Mouse (Mus musculus): ENCODE data around the gene Cpa4. TPM values are rescaled to one million over a fixed set of nuclear protein-coding genes. Genes with fewer than 3 reads are reported as not detected.
A peak's percentile ranks its signal among the peaks of the same experiment; 100 is the strongest.

Gene Cpa4
- polyA plus RNA-seq, 1 experiment from 2014 or later = 0.07 TPM

- Histone ChIP-seq H3K27ac (ENCODE audit: low read length) (no peak within 1 kb of the TSS), H3K4me1 (ENCODE audit: insufficient read depth, low read depth, low read length) (no peaks in the 10 kb centered on the region), H3K9ac (replicated peaks; ENCODE audit: low read depth) (no peak within 1 kb of the TSS), H3K27me3 (replicated peaks; ENCODE audit: insufficient read depth, low read length) (no peaks in the 10 kb centered on the region), H3K4me2 (replicated peaks; ENCODE audit: low read depth, low read length) (no peak within 1 kb of the TSS), H3K36me3 (ENCODE audit: insufficient read depth, low read length) (no peaks in the 10 kb centered on the region), H3K9me3 (ENCODE audit: low read length) (no peaks in the 10 kb centered on the region), H3K4me3 (ENCODE audit: low read depth, low read length) (no peak within 1 kb of the TSS)
- WGBS = 95% methylated on average over 7 of the region's 7 CpGs
- ATAC-seq (no peak), DNase-seq (ENCODE audit: low spot score) (no peak)
- no peak for TF ChIP-seq CTCF (IDR thresholded peaks at IDR 0.05)
- no peak for TF ChIP-seq EP300 (IDR thresholded peaks at IDR 0.05)
Measured at GRCm38 (mm10) chr6:30610710-30611109, 42.5 kb downstream of the Cpa4 start, which contains the start of gene Cpa5. Gene Cpa5, plus strand, starts transcription at chr6:30611010.

DNA sequence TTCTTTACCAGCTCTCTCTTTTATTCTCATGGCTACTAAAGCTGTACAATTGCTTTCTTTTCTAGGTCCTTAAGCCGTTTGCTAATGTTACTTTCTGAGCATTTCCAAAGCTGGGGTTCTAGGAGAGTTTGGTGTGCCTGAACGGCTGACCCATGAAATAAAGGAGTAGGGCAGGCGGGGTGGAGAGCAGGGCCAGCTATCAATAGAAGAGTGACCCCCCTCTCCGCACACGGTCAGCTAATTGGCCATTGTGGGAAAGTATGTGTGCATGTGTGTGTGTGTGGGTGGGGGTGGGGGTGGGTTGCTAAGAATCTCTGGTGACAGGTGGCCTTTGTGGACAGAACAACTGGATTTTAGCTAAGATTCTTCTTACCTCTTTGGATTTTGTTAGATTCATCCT, 43.0 kb downstream of the Cpa4 start:
- Histone ChIP-seq H3K9ac (replicated peaks; ENCODE audit: low read depth) (no peak overlapping the region), H3K4me1 (ENCODE audit: insufficient read depth, low read depth, low read length) (no peaks in the 10 kb centered on the region), H3K27ac (ENCODE audit: low read length) (no peak overlapping the region), H3K4me3 (ENCODE audit: low read depth, low read length) (no peak overlapping the region), H3K4me2 (replicated peaks; ENCODE audit: low read depth, low read length) (no peak overlapping the region), H3K27me3 (replicated peaks; ENCODE audit: insufficient read depth, low read length) (no peaks in the 10 kb centered on the region), H3K9me3 (ENCODE audit: low read length) (no peaks in the 10 kb centered on the region), H3K36me3 (ENCODE audit: insufficient read depth, low read length) (no peaks in the 10 kb centered on the region)
- 83% methylated on average over 5 of the region's 5 CpGs for WGBS
- TF ChIP-seq CTCF (IDR thresholded peaks at IDR 0.05) = no peak
- TF ChIP-seq EP300 (IDR thresholded peaks at IDR 0.05) = no peak
- ATAC-seq (no peak), DNase-seq (ENCODE audit: low spot score) (no peak)

- Histone ChIP-seq H3K27ac (ENCODE audit: low read length) (no peak overlapping the region), H3K36me3 (ENCODE audit: insufficient read depth, low read length) (no peaks in the 10 kb centered on the region), H3K27me3 (replicated peaks; ENCODE audit: insufficient read depth, low read length) (no peaks in the 10 kb centered on the region), H3K4me1 (ENCODE audit: insufficient read depth, low read depth, low read length) (no peaks in the 10 kb centered on the region), H3K4me3 (ENCODE audit: low read depth, low read length) (no peak overlapping the region), H3K9me3 (ENCODE audit: low read length) (no peaks in the 10 kb centered on the region), H3K9ac (replicated peaks; ENCODE audit: low read depth) (no peak overlapping the region), H3K4me2 (replicated peaks; ENCODE audit: low read depth, low read length) (no peak overlapping the region)
- WGBS = 82% methylated on average over 6 of the region's 6 CpGs
- DNase-seq (ENCODE audit: low spot score) (no peak), ATAC-seq (no peak)
- TF ChIP-seq CTCF (IDR thresholded peaks at IDR 0.05) (no peak), EP300 (IDR thresholded peaks at IDR 0.05) (no peak)
Measured at GRCm38 (mm10) chr6:30614251-30614650, 46.1 kb downstream of the Cpa4 start.

- TF ChIP-seq EP300 (IDR thresholded peaks at IDR 0.05) (no peak), CTCF (IDR thresholded peaks at IDR 0.05) (no peak)
- no peaks in the 10 kb centered on the region for H3K27me3 ChIP-seq (replicated peaks; ENCODE audit: insufficient read depth, low read length)
- H3K9ac ChIP-seq (replicated peaks; ENCODE audit: low read depth) = no peak overlapping the region
- WGBS = 45% methylated on average over 4 of the region's 4 CpGs
- H3K27ac ChIP-seq (ENCODE audit: low read length) = no peak overlapping the region
- H3K9me3 ChIP-seq (ENCODE audit: low read length) = no peaks in the 10 kb centered on the region
- no peak for ATAC-seq
- no peaks in the 10 kb centered on the region for H3K4me1 ChIP-seq (ENCODE audit: insufficient read depth, low read depth, low read length)
- H3K4me2 ChIP-seq (replicated peaks; ENCODE audit: low read depth, low read length) = no peak overlapping the region
- no peaks in the 10 kb centered on the region for H3K36me3 ChIP-seq (ENCODE audit: insufficient read depth, low read length)
- H3K4me3 ChIP-seq (ENCODE audit: low read depth, low read length) = no peak overlapping the region
- no peak for DNase-seq (ENCODE audit: low spot score)
Measured at GRCm38 (mm10) chr6:30615741-30616140, 47.6 kb downstream of the Cpa4 start.

DNA sequence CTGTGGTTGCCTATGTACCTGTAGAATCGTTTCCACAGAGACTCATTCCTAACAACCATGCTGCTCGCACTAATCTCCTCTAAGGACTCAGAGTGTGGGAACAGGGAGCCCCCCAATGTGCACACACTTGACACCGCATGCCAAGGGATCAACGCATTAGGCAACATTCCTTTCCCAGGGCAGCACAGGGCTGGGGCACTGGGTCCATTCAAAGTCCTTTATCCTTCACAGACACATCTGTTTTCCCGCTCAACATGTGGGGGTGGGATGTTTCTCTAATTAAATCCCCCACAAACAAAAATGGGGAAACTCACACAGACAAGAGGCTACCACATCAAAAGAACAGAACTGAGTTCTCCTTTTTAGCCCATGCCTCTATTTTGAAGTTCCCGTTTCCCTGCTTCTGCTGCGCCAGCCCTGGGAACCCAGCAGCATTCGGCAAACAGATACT, 48.3 kb downstream of the Cpa4 start:
- H3K27ac ChIP-seq (ENCODE audit: low read length) = no peak overlapping the region
- no peaks in the 10 kb centered on the region for H3K27me3 ChIP-seq (replicated peaks; ENCODE audit: insufficient read depth, low read length)
- H3K9ac ChIP-seq (replicated peaks; ENCODE audit: low read depth) = no peak overlapping the region
- 25% methylated on average over 8 of the region's 8 CpGs for WGBS
- H3K4me1 ChIP-seq (ENCODE audit: insufficient read depth, low read depth, low read length) = no peaks in the 10 kb centered on the region
- no peaks in the 10 kb centered on the region for H3K9me3 ChIP-seq (ENCODE audit: low read length)
- ATAC-seq (0 out of 2 replicates have a peak, but pooled peaks have one; percentile 30), DNase-seq (ENCODE audit: low spot score) (peak; percentile 12)
- TF ChIP-seq EP300 (IDR thresholded peaks at IDR 0.05) (no peak), CTCF (IDR thresholded peaks at IDR 0.05) (no peak)
- no peaks in the 10 kb centered on the region for H3K36me3 ChIP-seq (ENCODE audit: insufficient read depth, low read length)
- H3K4me3 ChIP-seq (ENCODE audit: low read depth, low read length) = no peak overlapping the region
- H3K4me2 ChIP-seq (replicated peaks; ENCODE audit: low read depth, low read length) = 0 out of 2 replicates have a peak overlapping the region, but pooled peaks have one; percentile 1

DNA sequence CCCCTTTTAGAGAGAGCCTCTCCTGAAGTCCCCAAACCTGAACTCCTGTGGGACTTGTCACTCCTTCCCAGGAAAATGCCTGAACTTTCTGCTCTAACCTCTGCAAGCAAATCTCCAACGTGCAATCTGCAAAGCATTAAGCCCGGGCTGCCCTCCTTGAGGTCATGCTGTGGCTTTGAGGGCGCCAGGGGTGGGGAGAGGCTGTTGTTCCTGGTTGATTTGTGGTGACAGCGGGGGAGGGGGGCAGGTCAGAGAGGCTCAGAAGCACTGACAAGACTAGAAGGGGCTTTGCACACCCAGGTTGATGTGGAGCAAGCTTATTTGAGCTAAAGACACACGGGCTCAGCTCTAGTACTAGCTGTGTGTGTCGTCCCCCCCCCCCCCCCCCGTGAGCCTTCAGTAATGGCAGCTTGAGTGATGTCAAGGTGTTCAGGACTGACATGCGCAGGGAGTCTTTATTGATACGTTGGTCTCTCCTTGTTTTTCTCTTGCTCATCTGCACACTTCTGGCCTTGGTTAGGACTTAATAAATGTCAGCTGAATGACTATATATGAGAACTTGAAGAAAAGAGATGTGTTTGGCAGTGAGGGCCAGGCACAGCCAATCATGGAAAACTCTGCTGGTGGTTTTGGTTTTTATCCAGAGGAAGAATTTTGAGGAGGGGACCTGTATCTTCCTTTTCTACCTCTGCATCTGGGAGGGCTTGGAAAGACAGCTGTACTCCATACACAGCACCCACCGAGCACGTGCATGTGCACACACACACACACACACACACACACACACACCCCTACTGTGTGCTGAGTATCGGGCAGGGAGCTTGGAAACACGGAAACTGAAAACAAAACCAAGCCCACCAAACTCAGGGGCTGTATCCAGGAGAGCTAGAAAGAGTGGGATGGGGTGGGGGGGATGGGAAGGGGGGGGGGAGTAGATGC, 49.1 kb downstream of the Cpa4 start:
- TF ChIP-seq CTCF (IDR thresholded peaks at IDR 0.05) = no peak
- no peak for TF ChIP-seq EP300 (IDR thresholded peaks at IDR 0.05)
- H3K4me3 ChIP-seq (ENCODE audit: low read depth, low read length) = no peak overlapping the region
- H3K9me3 ChIP-seq (ENCODE audit: low read length) = no peaks in the 10 kb centered on the region
- H3K4me2 ChIP-seq (replicated peaks; ENCODE audit: low read depth, low read length) = 0 out of 2 replicates have a peak overlapping the region, but pooled peaks have one; percentile 17
- no peak for ATAC-seq
- no peaks in the 10 kb centered on the region for H3K36me3 ChIP-seq (ENCODE audit: insufficient read depth, low read length)
- no peak overlapping the region for H3K27ac ChIP-seq (ENCODE audit: low read length)
- 23% methylated on average over 13 of the region's 13 CpGs for WGBS
- H3K4me1 ChIP-seq (ENCODE audit: insufficient read depth, low read depth, low read length) = no peaks in the 10 kb centered on the region
- no peak overlapping the region for H3K9ac ChIP-seq (replicated peaks; ENCODE audit: low read depth)
- no peak for DNase-seq (ENCODE audit: low spot score)
- no peaks in the 10 kb centered on the region for H3K27me3 ChIP-seq (replicated peaks; ENCODE audit: insufficient read depth, low read length)
